Mouse (Mus musculus): ENCODE measurements around the gene Hoxa9. TPM values are rescaled to one million over a fixed set of nuclear protein-coding genes. Genes with fewer than 3 reads are reported as not detected.

The Hoxa9 gene
- not detected for total RNA-seq (2021)

DNA sequence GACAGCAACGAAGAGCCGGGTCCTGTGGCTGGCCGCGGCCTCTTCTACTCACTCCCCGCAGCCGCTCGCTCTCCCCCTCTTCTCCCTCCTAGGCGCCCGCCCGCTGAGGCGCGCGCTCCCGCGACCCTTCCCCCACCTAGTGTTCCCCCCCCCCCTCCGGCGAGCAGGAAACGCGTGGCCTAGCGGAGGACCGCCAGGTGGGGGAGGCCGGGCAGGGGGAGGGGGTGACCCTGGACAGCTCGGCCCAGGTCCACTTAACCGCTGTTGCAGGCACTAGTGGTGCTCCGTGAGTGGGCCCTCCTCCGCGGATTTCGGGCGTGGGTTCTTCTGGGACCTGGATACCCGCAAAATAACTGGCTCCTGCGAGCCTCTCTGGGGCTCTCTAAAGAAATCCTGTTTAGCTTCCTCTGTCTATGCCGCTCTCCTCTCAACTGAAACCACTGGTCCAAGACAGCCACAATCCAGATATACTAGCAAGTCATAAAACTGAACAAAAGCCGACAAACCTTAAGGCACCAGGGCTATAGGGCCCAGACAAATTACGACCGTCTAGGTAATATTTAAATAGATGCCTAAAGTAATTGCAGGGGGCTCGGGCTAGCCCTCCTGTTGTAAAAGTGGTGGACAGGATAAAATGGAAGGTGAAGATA lies at the start of gene Hoxa9:
Hoxa9 (minus strand) TSS at position 574 of the 650 bp plus-strand sequence.
- intact Hi-C loops (cut with DNase I): no loop called here
- DNase-seq (ENCODE audit: low spot score): no peak

DNA sequence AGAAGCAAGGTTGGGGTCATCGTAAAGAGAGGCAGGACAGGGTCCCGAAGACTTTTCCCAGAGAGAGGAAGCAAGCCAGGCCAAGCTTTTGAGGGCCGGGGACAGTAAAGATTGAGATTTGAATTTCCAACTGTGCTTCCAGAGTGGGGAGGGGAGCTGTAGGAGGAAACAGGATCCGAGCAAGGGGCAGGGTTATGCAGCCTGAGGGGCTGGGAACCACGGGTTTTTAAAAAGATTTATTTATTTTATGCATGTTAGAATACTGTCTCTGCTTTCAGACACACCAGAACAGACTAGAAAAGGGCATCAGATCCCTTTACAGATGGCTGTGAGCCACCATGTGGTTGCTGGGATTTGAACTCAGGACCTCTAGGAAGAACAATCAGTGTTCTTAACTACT lies 46.0 kb upstream of the Hoxa9 start:
- DNase-seq (ENCODE audit: low spot score): no peak
- intact Hi-C loops (cut with DNase I): no loop called here

DNA sequence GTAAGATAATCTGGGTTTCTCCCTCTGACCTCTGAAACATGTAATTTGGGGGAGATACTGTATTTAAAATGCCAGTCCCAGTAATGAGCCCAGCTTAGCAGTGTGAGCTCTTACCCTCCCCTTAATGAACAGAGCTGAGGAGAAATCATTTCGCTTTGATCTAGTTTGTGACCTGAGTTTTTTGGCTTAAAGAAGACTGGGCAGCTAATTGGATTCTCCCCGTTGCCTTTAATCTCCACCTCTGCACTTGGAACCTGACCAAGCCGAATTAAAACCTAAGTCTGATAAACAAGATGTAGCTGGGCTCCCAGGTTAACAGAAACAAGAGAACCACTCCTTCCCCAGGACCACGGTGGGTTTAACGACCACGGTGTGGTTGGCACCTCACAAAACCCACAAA lies 45.5 kb upstream of the Hoxa9 start:
- intact Hi-C loops (cut with DNase I): no loop called here
- DNase-seq (ENCODE audit: low spot score): no peak

DNA sequence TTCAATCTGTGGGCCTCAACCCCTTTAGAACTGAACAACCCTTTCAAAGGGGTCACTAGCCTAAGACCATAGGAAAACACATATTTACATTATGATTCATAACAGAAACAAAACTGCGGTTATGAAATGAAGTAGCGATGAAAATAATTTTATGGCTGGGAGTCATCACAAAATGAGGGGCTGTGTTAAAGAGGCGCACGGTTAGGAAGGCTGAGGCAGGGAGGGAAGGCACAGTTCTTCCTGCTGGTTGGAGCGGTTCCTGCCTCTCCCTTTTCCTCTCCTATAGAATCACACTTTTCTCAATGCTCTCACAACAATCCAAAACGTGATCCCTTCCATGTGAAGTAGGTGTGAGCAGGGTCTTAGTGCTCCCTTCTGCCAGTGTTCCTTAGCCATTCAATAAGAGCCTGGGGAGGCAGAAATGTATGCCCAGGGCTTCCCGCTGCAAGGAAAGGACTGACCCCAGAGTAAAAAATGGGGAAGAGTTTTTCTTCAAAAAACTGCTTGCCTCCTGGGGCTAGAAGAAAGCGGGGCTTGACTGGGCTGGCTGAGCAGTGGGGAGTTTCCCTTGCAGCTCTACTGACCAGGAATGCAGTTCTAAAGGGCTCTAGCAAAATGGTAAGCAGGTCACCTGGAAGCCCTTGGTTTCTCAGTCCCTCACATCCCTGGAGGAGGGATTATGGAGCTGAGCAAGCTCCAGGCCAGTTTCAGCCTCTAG lies 44.8 kb upstream of the Hoxa9 start:
- intact Hi-C loops (cut with DNase I): no loop called here

DNA sequence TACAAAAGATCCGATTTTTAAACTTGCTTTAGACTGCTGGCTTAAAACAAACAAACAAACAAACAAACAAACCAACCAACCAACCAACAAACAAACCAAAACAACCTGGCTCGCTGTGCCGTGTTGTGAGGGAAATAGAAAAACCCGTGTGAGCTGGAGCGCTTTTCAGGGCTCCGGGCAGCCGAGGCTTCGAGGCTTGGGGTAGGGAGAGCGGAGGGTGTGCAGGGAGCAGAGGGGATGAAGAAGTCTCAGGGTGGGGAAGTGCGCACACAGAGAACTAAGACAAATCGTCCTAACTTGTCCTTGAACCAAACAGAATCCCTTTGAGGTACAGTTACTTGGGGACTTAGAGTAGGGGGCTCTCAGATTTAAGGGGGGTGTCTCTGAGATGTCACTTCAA lies 43.7 kb upstream of the Hoxa9 start:
- no peak for DNase-seq (ENCODE audit: low spot score)
- intact Hi-C loops (cut with DNase I): loop anchor here (5.0 kb wide), 2 partner anchors 563 to 643 kb away; no protein-coding TSS in a partner anchor

More for the DNA sequence above, 44.8 kb upstream of the Hoxa9 start:
- DNase-seq (ENCODE audit: low spot score): no peak

DNA sequence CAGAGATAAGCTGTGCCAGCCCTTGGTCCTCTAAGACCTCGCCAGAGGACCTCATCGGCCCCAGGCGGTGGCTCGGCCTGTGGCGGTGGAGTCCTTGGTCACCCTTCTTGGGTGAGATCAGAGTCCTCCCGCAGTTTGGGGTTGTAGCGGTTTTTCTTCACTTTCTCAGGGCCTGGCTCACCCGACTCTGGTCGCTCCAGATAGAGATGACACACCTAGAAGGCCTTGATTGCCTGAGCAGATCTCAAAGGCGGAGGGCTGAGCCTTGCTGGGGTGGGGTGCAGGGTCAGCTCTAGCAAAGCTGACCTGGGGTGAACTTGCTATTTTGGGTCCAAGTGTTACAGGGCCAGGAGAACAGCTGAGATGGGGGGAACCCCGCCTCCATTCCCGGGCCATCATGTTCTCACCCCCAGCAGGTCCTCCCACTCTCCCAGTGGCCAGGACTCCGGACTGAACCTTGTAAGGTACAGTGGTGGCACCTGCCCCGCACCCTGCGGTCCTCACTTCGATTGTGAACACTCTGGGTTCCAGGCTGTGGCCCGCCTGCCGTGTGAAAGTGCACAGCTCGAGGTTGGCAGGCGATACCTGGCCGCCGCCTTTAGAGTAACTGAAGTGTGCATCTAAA lies 42.9 kb upstream of the Hoxa9 start:
- intact Hi-C loops (cut with DNase I): loop anchor here (5.0 kb wide), 2 partner anchors 564 to 644 kb away; no protein-coding TSS in a partner anchor
- DNase-seq (ENCODE audit: low spot score): no peak

DNA sequence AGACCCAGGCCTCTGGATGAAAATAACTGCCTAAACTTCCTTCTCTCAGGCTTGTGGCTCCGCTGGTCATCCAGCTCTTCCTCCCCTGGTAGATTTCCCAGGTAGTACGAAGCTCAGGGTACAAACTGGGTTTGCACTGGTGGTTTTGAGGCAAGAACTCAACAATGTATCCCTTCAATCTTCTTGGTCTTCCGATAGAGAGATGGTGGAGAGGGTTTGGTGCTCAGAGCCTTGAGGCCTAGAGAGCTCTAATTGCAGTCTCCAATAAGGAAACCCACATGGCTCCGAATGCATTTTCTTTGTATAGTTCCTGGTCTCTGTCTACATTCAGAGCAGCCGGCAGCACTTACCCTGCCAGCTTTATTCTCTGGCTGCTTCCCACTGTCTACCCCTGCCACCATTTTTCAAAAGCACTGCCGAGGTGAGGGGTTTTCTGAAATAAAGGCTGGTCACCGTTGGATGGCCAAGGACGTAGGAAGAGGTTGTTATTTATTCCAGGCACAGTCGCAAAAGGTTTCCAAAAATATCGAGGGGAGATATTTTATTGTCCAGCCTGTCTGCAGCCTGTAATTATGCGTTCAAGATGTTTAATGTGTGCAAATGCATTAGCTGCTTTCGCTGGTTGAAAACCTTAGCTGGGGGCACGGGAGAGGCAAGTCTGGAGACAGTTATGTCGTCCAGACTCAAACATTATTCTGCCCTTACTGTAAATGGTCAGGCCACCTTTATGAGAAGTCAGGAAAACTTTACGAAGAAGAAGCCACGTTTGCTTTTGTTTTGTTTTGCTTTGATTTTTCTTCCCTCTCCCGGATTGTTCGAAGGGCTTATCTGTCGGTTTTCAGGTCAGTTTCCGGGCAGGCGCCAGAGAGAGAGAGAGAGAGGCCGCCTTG lies 42.1 kb upstream of the Hoxa9 start:
- intact Hi-C loops (cut with DNase I): loop anchor here (5.0 kb wide), 2 partner anchors 564 to 644 kb away; no protein-coding TSS in a partner anchor
- DNase-seq (ENCODE audit: low spot score): no peak

DNA sequence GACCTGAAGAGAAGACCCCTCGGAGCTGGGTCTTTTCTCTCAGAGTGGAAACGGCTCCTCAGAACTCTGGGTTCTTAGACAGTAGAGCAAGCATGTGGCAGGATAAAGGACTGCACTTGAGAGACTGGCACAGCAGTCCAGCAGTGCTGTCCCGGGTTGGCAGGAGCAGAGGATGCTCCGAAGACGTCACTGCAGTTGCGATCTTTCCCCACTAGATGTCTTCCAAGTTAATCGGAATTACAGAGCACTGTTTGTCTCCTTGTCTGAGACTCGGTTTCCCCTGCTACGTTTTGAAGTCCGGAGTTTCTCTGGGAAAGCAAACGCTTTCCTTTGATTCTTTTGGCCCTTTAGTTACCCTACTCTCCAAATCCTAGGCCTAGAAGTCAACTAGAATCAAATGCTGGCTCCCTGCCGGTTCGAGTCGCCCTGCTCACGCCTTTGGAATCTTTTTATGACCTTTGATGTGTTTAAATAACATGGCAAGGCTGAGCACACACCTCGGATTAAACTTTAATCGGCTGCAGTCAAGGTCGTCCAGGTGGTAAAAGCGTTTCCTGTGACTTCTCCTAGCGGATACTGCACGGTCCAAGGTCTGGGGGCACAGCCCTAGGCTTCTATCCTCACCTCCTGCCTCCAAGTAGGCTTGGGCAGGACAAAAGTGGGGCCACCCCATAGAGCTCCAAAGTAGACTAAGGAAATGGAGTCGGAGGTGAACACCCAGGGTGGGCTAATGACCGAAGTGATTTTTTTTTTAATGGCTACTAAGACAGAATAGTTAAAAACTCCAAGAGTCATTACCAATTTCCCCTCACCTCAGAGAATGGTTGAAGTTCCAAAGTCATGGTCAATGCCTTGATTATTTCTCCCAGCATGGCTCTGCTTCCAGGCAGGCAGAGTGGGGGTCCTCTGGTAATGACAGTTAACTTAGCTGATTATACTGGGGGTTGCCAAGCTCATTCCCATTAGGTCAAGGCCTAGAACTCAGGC lies 39.9 kb upstream of the Hoxa9 start:
- DNase-seq (ENCODE audit: low spot score): no peak
- intact Hi-C loops (cut with DNase I): loop anchor here (2.0 to 5.0 kb wide), 4 partner anchors 306 to 647 kb away; no protein-coding TSS in a partner anchor

DNA sequence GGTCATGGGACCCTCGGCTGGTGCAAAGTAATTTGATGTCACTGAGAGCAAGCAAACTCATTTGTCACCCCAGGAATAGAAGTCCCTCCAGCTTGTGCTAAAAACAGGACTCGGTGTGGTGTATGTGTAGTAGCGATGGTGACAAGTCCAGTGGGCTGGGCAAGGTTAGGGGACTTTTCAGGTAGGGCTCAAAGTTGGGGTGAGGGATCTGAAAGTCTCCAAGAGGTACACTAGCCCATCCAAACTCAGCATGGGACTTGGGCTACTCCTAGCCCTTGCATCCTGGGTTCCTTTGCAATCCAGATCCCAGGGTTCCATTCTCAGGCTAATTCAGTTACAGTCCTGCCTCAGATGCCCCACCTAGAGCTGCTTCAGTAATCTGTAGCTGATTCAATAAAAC lies 37.9 kb upstream of the Hoxa9 start:
- DNase-seq (ENCODE audit: low spot score): no peak

DNA sequence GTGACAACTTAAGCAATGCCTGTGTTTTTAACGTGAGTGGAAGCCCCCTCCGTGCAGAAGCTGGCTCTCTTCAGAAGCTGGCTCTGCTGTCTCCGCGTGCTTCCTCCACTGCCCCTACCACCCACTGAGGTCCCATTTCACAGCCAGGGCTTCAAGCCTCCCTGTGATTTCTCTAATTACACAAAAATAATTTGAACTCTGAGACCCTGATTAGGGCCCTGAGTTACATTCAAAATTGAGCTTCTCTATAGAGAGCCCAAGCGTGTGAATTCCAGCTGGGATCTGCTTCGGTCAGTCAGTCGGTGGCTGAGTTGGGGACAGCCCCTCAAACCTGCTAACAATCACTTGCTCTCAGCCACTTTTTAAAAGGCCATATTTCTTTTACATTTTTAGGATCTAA lies 37.5 kb upstream of the Hoxa9 start:
- DNase-seq (ENCODE audit: low spot score): no peak
- intact Hi-C loops (cut with DNase I): loop anchor here (10.0 kb wide), 1 partner anchor 46 kb away; the partner anchor contains the start of gene Evx1

More for the DNA sequence above, 37.9 kb upstream of the Hoxa9 start:
- intact Hi-C loops (cut with DNase I): loop anchor here (10.0 kb wide), 1 partner anchor 46 kb away; the partner anchor contains the start of gene Evx1

DNA sequence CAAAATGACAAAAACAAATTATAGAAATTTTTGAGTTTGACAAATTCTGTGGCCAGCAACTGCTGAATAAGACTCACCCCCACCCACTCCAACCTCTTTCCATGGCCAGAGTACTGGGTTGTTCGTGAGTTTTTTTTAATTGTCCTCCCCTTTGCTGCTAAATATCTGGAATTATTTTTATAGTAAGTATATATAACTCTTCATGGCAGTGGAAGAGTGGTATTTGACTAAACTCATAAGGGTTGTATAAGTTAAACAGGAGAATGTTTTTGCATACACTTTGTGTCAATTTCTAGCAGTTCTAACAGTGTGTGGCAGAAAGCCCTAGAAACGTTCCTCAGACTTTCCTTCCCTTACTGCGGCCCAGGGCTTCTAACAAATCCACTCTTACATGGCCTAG lies 36.8 kb upstream of the Hoxa9 start:
- intact Hi-C loops (cut with DNase I): loop anchor here (10.0 kb wide), 1 partner anchor 47 kb away; the partner anchor contains the start of gene Evx1
- no peak for DNase-seq (ENCODE audit: low spot score)

DNA sequence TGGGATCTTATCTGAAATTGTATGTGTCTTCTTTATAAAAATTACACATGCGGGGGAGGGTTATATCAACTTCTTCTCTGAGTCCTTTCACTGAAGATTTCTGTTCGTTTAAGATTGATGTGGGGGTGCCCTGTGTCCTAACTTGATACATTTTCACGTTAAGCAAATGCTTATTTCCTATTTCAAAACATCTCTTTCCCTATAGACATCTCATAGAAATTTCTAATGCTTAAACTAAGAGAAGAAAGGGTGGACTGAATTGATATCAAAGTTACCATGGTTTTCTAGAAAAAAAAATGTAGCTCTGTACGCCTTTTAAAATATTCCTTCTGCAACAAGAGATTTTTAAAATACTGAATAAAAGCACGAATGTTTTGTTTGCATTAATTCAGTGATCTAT lies 36.3 kb upstream of the Hoxa9 start:
- intact Hi-C loops (cut with DNase I): loop anchor here (10.0 kb wide), 1 partner anchor 48 kb away; the partner anchor contains the start of gene Evx1
- no peak for DNase-seq (ENCODE audit: low spot score)

DNA sequence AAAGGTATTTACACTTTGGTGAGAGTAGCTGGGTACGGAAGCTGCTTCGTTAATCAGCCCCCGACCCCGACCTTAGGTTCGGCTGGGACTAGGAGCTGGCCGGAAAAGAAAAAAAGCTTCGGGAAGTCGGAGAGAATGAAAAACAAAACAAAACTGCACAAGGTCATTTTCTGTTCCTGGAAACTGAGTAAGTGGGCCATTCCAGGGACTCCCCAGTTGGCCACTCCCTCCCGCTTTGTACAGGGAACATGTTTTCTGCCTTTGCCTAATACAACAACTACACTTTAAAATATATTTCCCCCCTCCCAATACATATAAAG lies 35.7 kb upstream of the Hoxa9 start:
- no peak for DNase-seq (ENCODE audit: low spot score)
- intact Hi-C loops (cut with DNase I): loop anchor here (10.0 kb wide), 1 partner anchor 48 kb away; the partner anchor contains the start of gene Evx1

DNA sequence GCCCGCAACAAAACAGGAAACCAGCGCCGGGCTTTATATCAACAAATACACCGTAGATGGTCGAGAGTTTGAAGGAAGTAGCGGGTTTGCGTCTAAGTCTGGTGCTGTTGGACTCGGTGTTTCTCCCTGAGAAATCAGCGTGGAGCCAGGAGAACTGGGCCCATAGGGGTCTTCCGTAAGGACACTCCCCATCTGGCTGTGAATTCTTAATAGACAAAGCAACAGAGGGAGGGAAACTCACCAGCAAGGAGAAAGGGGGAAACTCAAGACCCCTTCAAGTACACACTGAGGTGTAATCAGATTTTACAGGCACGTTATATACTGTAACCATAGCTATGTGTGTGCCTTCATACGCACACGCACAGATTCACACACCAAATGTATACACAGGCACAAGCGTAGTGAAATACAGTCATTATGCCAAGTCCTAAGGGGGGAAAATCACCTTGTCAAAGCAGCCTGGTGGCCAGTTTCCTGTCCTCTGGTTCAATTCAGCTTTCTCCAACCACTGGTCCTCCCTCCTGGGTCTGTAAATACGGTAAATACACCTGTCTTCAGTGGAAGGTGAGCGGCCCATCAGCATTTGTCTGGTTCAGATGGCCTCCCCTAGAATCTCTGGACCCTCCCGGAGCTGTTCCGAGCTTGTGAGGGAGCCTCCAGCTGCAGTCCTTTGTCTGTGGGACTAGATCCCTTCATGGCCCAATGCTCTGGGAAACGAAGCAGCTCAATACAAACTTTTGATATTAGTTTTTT lies 35.2 kb upstream of the Hoxa9 start:
- intact Hi-C loops (cut with DNase I): loop anchor here (10.0 kb wide), 1 partner anchor 49 kb away; the partner anchor contains the start of gene Evx1
- no peak for DNase-seq (ENCODE audit: low spot score)

DNA sequence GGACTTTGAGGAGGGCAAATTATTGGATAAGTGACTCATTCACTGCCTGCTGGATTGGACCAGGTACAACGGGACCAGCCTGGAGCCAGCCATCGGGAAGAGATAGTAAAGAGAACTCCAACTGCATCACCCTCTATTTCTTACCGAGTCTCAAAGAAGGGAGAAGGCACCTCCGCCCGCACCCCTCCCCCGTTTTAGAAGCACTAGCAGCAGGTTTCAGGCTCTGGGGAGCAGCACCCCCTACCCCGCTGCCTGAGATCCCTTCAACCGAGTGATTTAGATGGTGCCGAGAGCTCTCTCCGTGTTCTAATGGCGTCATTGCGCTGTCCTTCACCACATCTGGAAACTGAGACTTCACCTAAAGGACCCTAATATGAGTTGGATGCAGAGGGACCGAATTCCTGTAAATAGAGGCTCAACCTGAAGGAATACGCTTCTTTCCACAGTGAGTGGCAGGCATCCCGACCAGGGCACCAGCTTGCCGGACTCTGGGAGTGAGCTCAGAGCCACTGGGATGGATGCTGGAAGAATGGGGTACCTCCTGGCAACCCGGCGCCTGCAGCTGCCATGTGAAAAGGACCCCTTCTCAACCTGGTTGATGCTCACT lies 34.5 kb upstream of the Hoxa9 start:
- intact Hi-C loops (cut with DNase I): loop anchor here (10.0 kb wide), 1 partner anchor 49 kb away; the partner anchor contains the start of gene Evx1
- DNase-seq (ENCODE audit: low spot score): no peak

DNA sequence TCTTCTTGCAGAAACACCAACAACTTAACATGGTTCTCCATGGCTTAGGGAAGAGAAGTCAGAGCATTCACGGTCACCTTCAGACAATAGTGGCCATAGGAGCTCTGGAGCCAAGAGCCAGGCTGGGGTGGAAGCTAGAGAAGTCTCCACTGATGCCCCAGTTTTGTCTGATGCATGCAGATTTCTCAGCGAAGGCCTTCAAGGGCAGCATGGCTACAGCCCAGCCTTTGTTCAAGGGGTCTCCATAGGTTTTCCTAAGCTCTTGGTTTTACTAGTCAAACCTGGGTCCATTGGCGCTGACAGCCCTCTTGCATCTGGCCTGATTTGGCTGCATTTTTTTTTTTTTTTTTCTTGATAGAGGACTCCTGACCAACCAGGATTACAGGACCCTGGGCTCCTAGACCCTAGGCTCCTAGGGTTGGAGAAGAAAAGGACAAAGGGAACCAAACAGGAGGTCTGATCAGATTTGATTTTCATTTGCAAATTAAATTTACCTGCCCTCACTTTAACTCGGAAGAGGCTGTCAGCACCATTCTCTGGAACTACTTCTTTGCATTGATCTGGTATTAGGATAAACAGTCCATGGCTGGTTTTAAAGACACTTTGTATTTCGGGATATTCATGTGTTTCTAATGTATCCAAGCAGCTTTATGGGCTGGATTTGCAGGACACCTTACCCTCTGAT lies 33.4 kb upstream of the Hoxa9 start:
- DNase-seq (ENCODE audit: low spot score): no peak
- intact Hi-C loops (cut with DNase I): loop anchor here (10.0 kb wide), 1 partner anchor 51 kb away; the partner anchor contains the start of gene Evx1

DNA sequence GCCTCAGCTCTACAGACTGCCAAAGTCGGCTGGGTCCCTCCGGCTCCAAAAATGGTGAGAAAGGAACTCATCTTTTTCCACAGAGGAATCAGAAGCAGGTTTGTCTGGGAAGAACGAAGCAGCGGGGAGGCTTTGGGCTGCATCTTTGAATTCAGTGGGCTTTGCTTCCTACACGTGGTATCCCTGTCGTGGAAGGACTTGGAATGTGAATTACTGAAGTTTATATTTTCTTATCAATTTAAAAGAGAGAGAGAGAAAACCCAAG lies 32.4 kb upstream of the Hoxa9 start:
- intact Hi-C loops (cut with DNase I): loop anchor here (10.0 kb wide), 1 partner anchor 52 kb away; the partner anchor contains the start of gene Evx1

More for the DNA sequence above, 32.4 kb upstream of the Hoxa9 start:
- DNase-seq (ENCODE audit: low spot score): no peak
